Mouse (Mus musculus): ENCODE results near the gene Nrgn. TPM values are rescaled to one million over a fixed set of nuclear protein-coding genes. Genes with fewer than 3 reads are reported as not detected.
A peak's percentile ranks its signal among the peaks of the same experiment; 100 is the strongest.

The Nrgn gene
- polyA plus RNA-seq, 1 experiment from 2014 or later: 1.9 TPM

GRCm38 (mm10) chr9:37541851-37542642 is 10.7 kb downstream of the Nrgn start:
- ATAC-seq: no peak
- no peak overlapping the region for H3K27ac ChIP-seq (ENCODE audit: low read depth, low read length)
- TF ChIP-seq CTCF (IDR thresholded peaks at IDR 0.05; ENCODE audit: low read depth): no peak

DNA sequence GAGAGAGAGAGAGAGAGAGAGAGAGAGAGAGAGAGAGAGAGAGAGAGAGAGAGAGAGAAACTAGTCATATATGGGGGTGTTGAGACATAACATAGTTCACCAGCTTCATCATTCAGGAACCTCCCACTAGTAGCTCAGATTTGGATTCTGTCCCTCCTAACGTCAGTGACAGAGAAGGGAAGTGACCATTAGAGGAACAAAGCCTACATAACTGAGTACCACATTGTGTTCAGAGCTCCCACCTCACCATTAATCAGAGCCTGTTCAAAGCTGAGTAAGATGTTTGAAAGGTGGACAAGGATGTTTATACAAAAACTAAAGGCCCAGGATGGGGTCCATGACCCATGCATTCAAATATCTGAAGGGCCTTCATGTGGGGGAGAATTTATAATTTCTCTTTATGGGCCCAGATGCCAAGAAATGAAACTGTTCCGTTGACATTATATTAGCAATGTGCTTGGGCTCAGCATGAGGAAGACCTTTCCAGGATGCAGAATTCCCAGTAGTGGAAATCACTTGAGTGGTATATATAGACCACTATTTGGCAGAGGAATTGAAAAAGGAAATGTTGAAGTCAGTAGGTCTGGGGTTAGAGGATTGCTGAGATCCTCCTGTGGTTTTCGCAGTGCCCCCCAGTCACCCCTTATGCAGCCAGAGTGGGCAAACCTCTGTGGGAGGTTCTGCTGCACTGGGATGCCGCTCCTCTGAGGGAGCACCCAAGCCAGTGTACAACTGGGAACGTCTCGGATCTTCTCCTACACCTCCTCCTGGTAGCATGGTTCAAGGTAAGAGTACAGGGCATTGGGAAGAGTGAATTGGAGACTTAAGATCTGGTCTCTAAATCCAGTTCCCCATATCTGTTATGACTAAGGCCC is 11.8 kb downstream of the Nrgn start:
- Histone ChIP-seq H3K36me3 (ENCODE audit: control insufficient read depth, insufficient read depth) (0 out of 2 replicates have a peak, but pooled peaks cover 3% of the 10 kb centered on the region), H3K27ac (ENCODE audit: low read depth, low read length) (no peak overlapping the region), H3K27me3 (replicated peaks; ENCODE audit: control insufficient read depth, insufficient read depth, low read length) (peaks cover 9% of the 10 kb centered on the region), H3K4me2 (replicated peaks; ENCODE audit: low read depth) (no peak overlapping the region), H3K4me3 (ENCODE audit: low read depth, low read length) (no peak overlapping the region), H3K4me1 (replicated peaks; ENCODE audit: control insufficient read depth, insufficient read depth, low read length) (no peaks in the 10 kb centered on the region), H3K9me3 (ENCODE audit: control insufficient read depth) (no peaks in the 10 kb centered on the region), H3K9ac (ENCODE audit: low read depth, low read length) (no peak overlapping the region)
- ATAC-seq: no peak
- whole genome bisulfite sequencing: 77% methylated on average over 6 of the region's 6 CpGs
- TF ChIP-seq CTCF (IDR thresholded peaks at IDR 0.05; ENCODE audit: low read depth): no peak

More at GRCm38 (mm10) chr9:37541851-37542642, 10.7 kb downstream of the Nrgn start:
- Histone ChIP-seq H3K4me3 (ENCODE audit: low read depth, low read length) (no peak overlapping the region), H3K4me1 (replicated peaks; ENCODE audit: control insufficient read depth, insufficient read depth, low read length) (no peaks in the 10 kb centered on the region), H3K4me2 (replicated peaks; ENCODE audit: low read depth) (no peak overlapping the region), H3K27me3 (replicated peaks; ENCODE audit: control insufficient read depth, insufficient read depth, low read length) (peaks cover 17% of the 10 kb centered on the region), H3K9me3 (ENCODE audit: control insufficient read depth) (no peaks in the 10 kb centered on the region), H3K9ac (ENCODE audit: low read depth, low read length) (no peak overlapping the region), H3K36me3 (ENCODE audit: control insufficient read depth, insufficient read depth) (0 out of 2 replicates have a peak, but pooled peaks cover 3% of the 10 kb centered on the region)
- 69% methylated on average over 7 of the region's 7 CpGs for WGBS

DNA sequence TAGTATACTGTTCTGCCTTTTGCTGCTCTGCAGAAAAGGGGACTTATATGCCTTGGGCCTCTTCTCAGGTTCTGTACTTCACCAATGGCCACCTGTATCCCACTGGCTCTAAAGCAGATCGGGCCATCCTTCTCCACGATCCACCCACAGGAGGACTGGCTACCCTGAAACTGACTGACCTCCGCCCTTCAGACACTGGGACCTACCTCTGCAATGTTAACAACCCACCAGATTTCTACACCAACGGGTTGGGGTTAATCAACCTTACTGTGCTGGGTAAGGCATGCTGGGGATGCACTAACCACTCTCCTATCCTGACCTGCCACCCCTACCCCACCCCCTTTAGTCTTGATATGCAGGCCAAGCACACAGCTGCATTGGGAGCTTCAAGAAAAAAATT is 12.5 kb downstream of the Nrgn start:
- WGBS: 89% methylated on average over 4 of the region's 4 CpGs
- H3K27ac ChIP-seq (ENCODE audit: low read depth, low read length): no peak overlapping the region
- no peak for ATAC-seq
- H3K4me1 ChIP-seq (replicated peaks; ENCODE audit: control insufficient read depth, insufficient read depth, low read length): no peaks in the 10 kb centered on the region
- no peak overlapping the region for H3K4me2 ChIP-seq (replicated peaks; ENCODE audit: low read depth)
- no peak overlapping the region for H3K4me3 ChIP-seq (ENCODE audit: low read depth, low read length)
- H3K9ac ChIP-seq (ENCODE audit: low read depth, low read length): no peak overlapping the region
- no peak for TF ChIP-seq CTCF (IDR thresholded peaks at IDR 0.05; ENCODE audit: low read depth)
- H3K27me3 ChIP-seq (replicated peaks; ENCODE audit: control insufficient read depth, insufficient read depth, low read length): peaks cover 2% of the 10 kb centered on the region; the same call in 1 of the 2 replicates
- H3K36me3 ChIP-seq (ENCODE audit: control insufficient read depth, insufficient read depth): 0 out of 2 replicates have a peak, but pooled peaks cover 3% of the 10 kb centered on the region
- H3K9me3 ChIP-seq (ENCODE audit: control insufficient read depth): no peaks in the 10 kb centered on the region

DNA sequence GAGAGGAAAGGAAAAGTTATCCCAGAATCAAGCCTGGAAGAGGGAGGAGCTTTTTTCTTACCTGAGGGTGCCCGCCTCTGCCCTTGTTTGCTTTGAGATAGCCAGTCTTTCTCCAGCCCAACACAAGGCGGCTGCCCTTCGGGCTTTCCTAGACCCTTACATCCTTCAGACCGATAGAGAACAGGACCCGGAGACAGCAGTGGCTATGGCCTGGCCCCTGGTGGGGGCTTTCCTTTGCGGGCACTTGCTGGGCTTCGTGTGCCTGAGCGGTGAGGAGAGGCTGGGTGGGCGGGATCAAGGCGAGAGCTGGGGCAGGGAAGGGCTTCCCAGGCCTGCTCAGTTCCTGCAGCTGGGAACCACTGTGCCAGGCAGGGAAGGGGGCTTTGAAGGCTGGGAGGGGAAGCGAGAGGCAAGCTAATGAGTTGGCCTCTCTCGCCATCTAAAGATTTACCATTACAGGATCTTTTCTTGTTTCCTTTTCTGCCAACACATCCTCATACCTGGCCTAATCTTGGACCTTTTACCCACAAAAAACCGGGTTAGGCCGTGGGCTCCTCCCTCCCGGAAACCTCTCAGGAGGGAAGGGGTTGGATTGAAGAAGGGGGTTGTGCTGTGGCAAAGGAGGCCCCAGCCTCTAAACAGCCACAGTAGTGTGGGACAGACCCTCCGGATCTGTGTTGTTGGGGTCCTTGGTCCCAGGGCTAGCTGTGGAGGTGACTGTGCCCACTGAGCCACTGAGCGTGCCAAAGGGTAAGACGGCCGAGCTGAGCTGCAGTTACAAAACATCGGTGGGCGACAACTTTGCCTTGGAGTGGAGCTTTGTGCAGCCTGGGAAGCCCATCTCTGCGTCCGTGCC is 13.3 kb downstream of the Nrgn start, which contains the start of gene Vsig2:
Vsig2 (plus strand) TSS at position 86 of the 856 bp plus-strand sequence.
- H3K4me1 ChIP-seq (replicated peaks; ENCODE audit: control insufficient read depth, insufficient read depth, low read length): no peaks in the 10 kb centered on the region
- TF ChIP-seq CTCF (IDR thresholded peaks at IDR 0.05; ENCODE audit: low read depth): no peak
- H3K27ac ChIP-seq (ENCODE audit: low read depth, low read length): no peak within 1 kb of the TSS
- H3K9me3 ChIP-seq (ENCODE audit: control insufficient read depth): no peaks in the 10 kb centered on the region
- WGBS: 52% methylated on average over 23 of the region's 23 CpGs
- H3K36me3 ChIP-seq (ENCODE audit: control insufficient read depth, insufficient read depth): peaks cover 3% of the 10 kb centered on the region; the same call in 1 of the 2 replicates
- no peak within 1 kb of the TSS for H3K4me3 ChIP-seq (ENCODE audit: low read depth, low read length)
- H3K9ac ChIP-seq (ENCODE audit: low read depth, low read length): no peak within 1 kb of the TSS
- no peak for ATAC-seq
- no peaks in the 10 kb centered on the region for H3K27me3 ChIP-seq (replicated peaks; ENCODE audit: control insufficient read depth, insufficient read depth, low read length)
- peak within 1 kb of the TSS; percentile 43; the same call in 1 of the 2 replicates for H3K4me2 ChIP-seq (replicated peaks; ENCODE audit: low read depth)

DNA sequence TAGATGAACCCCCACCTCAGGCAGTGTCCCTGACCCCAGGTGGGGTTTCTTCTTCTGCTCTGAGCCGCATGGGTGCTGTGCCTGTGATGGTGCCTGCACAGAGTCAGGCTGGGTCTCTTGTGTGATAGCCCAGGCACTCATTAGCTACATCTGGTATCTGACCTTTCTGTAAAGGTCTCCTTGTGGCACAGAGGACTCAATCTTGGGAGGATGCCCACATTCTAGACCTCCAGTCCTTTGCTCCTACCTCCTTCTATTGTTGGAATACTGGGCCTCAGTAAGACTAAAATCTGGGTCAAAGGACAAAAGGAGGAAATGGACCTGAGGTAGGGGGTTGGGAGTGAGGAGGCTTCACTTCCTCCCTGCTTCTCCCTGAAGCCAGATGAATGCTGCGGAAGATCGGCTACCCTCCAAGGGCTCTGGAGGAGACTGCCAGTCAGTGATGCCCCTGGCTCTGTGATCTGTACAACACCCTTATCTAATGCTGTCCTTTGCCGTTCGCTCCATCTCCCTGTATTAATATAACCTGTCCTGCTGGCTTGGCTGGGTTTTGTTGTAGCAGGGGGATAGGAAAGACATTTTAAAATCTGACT is 14.9 kb downstream of the Nrgn start:
- no peak for ATAC-seq
- H3K4me3 ChIP-seq (ENCODE audit: low read depth, low read length): no peak overlapping the region

More for the DNA sequence above, 14.9 kb downstream of the Nrgn start:
- H3K4me1 ChIP-seq (replicated peaks; ENCODE audit: control insufficient read depth, insufficient read depth, low read length): no peaks in the 10 kb centered on the region
- no peaks in the 10 kb centered on the region for H3K27me3 ChIP-seq (replicated peaks; ENCODE audit: control insufficient read depth, insufficient read depth, low read length)
- WGBS: 81% methylated on average over 5 of the region's 5 CpGs
- TF ChIP-seq CTCF (IDR thresholded peaks at IDR 0.05; ENCODE audit: low read depth): no peak
- no peak overlapping the region for H3K9ac ChIP-seq (ENCODE audit: low read depth, low read length)
- no peaks in the 10 kb centered on the region for H3K9me3 ChIP-seq (ENCODE audit: control insufficient read depth)
- no peak overlapping the region for H3K27ac ChIP-seq (ENCODE audit: low read depth, low read length)
- no peak overlapping the region for H3K4me2 ChIP-seq (replicated peaks; ENCODE audit: low read depth)
- peaks cover 7% of the 10 kb centered on the region; the same call in 1 of the 2 replicates for H3K36me3 ChIP-seq (ENCODE audit: control insufficient read depth, insufficient read depth)
